Mouse (Mus musculus) left cerebral cortex, adult 2 months (tissue): ENCODE measurements around the gene Tubg2. TPM values are rescaled to one million over a fixed set of nuclear protein-coding genes. Genes with fewer than 3 reads are reported as not detected.

Experiments used
- DNase-seq, 2 experiments: peaks; one replicate each; pipeline ENCODE4 v3.0.0; 2021 to 2022; ENCODE audit warnings: low spot score in 2 of 2, mixed read lengths in 1 of 2; ENCODE audit errors: extremely low spot score in 1 of 2
- H3K27ac ChIP-seq: fragments of 200-600 bp; 2 replicates; pipeline ENCODE4 v1.8.1; 2022
- H3K4me3 ChIP-seq: fragments of 200-600 bp; 2 replicates; pipeline ENCODE4 v1.8.1; 2022
- CTCF ChIP-seq: fragments of 200-600 bp; IDR thresholded peaks from 2 replicates; pipeline ENCODE4 v1.8.1; 2022; ENCODE audit warnings: antibody characterized with exemption, mild to moderate bottlenecking, moderate library complexity
- intact Hi-C: fragments of 180-260 bp; cut with DNase I; formaldehyde crosslinking; loops from one replicate; pipeline ENCODE4 v1.15.1; 2025
- microRNA-seq, 2 experiments: library from miRNA; unstranded; fragments of <30 nt; microRNA quantifications; one replicate each; pipeline ENCODE4 v1.2.0; 2021
- total RNA-seq, 2 experiments: library from RNA; stranded (reverse); gene quantifications; 2 replicates each; pipeline ENCODE4 v1.2.3; 2021

Gene Tubg2
- total RNA-seq, 2 experiments from 2014 or later, result 51.4 to 52.9 TPM

GRCm38 (mm10) chr11:101195101-101195500 lies 39.4 kb downstream of the Tubg2 start:
- DNase-seq, result no peak
- peak overlapping the region; percentile 11; the same call in 1 of the 2 replicates for H3K27ac ChIP-seq
- intact Hi-C loops, result no loop called here
- no peak overlapping the region for H3K4me3 ChIP-seq
- TF ChIP-seq CTCF, result no peak

- DNase-seq, result no peak
- Histone ChIP-seq H3K4me3 (no peak overlapping the region), H3K27ac (no peak overlapping the region)
- no peak for TF ChIP-seq CTCF
- intact Hi-C loops, result no loop called here
Measured at GRCm38 (mm10) chr11:101195571-101195970, 39.9 kb downstream of the Tubg2 start.

- H3K27ac ChIP-seq, result no peak overlapping the region
- TF ChIP-seq CTCF, result no peak
Measured at GRCm38 (mm10) chr11:101196175-101196574, 40.5 kb downstream of the Tubg2 start.

GRCm38 (mm10) chr11:101199555-101199954 lies 43.8 kb downstream of the Tubg2 start:
- intact Hi-C loops, result no loop called here
- Histone ChIP-seq H3K27ac (no peak overlapping the region), H3K4me3 (no peak overlapping the region)
- DNase-seq, result no peak
- TF ChIP-seq CTCF, result no peak

More at GRCm38 (mm10) chr11:101196175-101196574, 40.5 kb downstream of the Tubg2 start:
- no peak for DNase-seq
- intact Hi-C loops, result no loop called here
- H3K4me3 ChIP-seq, result no peak overlapping the region

- intact Hi-C loops, result no loop called here
- peak; percentile 88 for TF ChIP-seq CTCF
- peak in 1 of 2 experiments; percentile 37 for DNase-seq
- H3K4me3 ChIP-seq, result no peak overlapping the region
- peak overlapping the region; percentile 48; the same call in 1 of the 2 replicates for H3K27ac ChIP-seq
Measured at GRCm38 (mm10) chr11:101200986-101201385, 45.3 kb downstream of the Tubg2 start.

Small RNA genes within 50 kb of the gene (microRNA-seq; reads per million reads assigned to microRNA genes)
- gene Gm27626, result 0 reads per million in 2 experiments

Other genes with a start within 250 kb of the Tubg2 start
- 10 to 100 TPM; 35.7 to 40.9 TPM for gene Stat3, start 216.4 kb upstream of the Tubg2 start, total RNA-seq
- gene Cavin1, start 185.0 kb upstream of the Tubg2 start, total RNA-seq, result 10 to 100 TPM; 19.2 to 22.2 TPM
- gene Atp6v0a1, start 146.5 kb upstream of the Tubg2 start, total RNA-seq, result 100 to 1,000 TPM; 442 to 461 TPM
- gene Naglu, start 85.9 kb upstream of the Tubg2 start, total RNA-seq, result 1 to 10 TPM; 8.3 TPM
- gene Hsd17b1, start 77.5 kb upstream of the Tubg2 start, total RNA-seq, result 1 to 10 TPM in 1 of 2 experiments, under 1 TPM in 1; 0.87 to 1.5 TPM
- 10 to 100 TPM; 22.5 to 24.1 TPM for gene Coasy, start 73.3 kb upstream of the Tubg2 start, total RNA-seq
- gene Mlx, start 68.6 kb upstream of the Tubg2 start, total RNA-seq, result 10 to 100 TPM; 41.1 to 44.7 TPM
- 1 to 10 TPM; 2.7 to 3.1 TPM for gene Psmc3ip, start 60.5 kb upstream of the Tubg2 start, total RNA-seq
- gene Retreg3, start 36.0 kb upstream of the Tubg2 start, total RNA-seq, result 10 to 100 TPM; 50.7 to 56.6 TPM
- gene Tubg1, start 36.0 kb upstream of the Tubg2 start, total RNA-seq, result 10 to 100 TPM; 45.1 to 45.8 TPM
- gene Cntnap1, start 14.6 kb downstream of the Tubg2 start, total RNA-seq, result 100 to 1,000 TPM; 171 to 182 TPM
- 10 to 100 TPM; 13.0 to 13.2 TPM for gene Plekhh3, start 15.4 kb downstream of the Tubg2 start, total RNA-seq
- under 1 TPM in 1 of 2 experiments, not detected in 1; 0.38 TPM for gene Ccr10, start 19.5 kb downstream of the Tubg2 start, total RNA-seq
- 10 to 100 TPM; 56.9 to 62.1 TPM for gene Ezh1, start 70.6 kb downstream of the Tubg2 start, total RNA-seq
- 10 to 100 TPM; 35.7 to 40.8 TPM for gene Ramp2, start 90.1 kb downstream of the Tubg2 start, total RNA-seq
- gene Vps25, start 97.8 kb downstream of the Tubg2 start, total RNA-seq, result 10 to 100 TPM; 59.3 to 61.0 TPM
- 1 to 10 TPM; 4.5 to 8.0 TPM for gene Wnk4, start 104.7 kb downstream of the Tubg2 start, total RNA-seq
- gene Cntd1, start 123.1 kb downstream of the Tubg2 start, total RNA-seq, result under 1 TPM; 0.44 to 0.81 TPM
- gene Coa3, start 123.2 kb downstream of the Tubg2 start, total RNA-seq, result 10 to 100 TPM; 97.5 to 98.4 TPM
- 100 to 1,000 TPM; 210 to 218 TPM for gene Becn1, start 146.4 kb downstream of the Tubg2 start, total RNA-seq
- 100 to 1,000 TPM; 125 to 132 TPM for gene Psme3, start 160.3 kb downstream of the Tubg2 start, total RNA-seq
- gene Aoc2, start 169.2 kb downstream of the Tubg2 start, total RNA-seq, result 1 to 10 TPM; 7.2 to 9.4 TPM
- under 1 TPM; 0.63 TPM for gene Aoc3, start 174.7 kb downstream of the Tubg2 start, total RNA-seq
- not detected for gene G6pc, start 211.7 kb downstream of the Tubg2 start, total RNA-seq